Mouse (Mus musculus): ENCODE data around the gene Lpcat3. TPM values are rescaled to one million over a fixed set of nuclear protein-coding genes. Genes with fewer than 3 reads are reported as not detected.

Lpcat3 gene
- total RNA-seq, 1 experiment from 2014 or later = 26.5 TPM

- ATAC-seq (ENCODE audit: extremely low read depth, insufficient number of reproducible peaks, low FRiP score, poor library complexity, severe bottlenecking) = no peak
These were observed 65.8 kb downstream of the Lpcat3 start for GRCm38 (mm10) chr6:124728621-124729020.

GRCm38 (mm10) chr6:124729850-124730705 is 67.3 kb downstream of the Lpcat3 start:
- peak; percentile 56 for ATAC-seq (ENCODE audit: extremely low read depth, insufficient number of reproducible peaks, low FRiP score, poor library complexity, severe bottlenecking)

- no peak for ATAC-seq (ENCODE audit: extremely low read depth, insufficient number of reproducible peaks, low FRiP score, poor library complexity, severe bottlenecking)
These were observed 68.2 kb downstream of the Lpcat3 start for GRCm38 (mm10) chr6:124731038-124731437.

DNA sequence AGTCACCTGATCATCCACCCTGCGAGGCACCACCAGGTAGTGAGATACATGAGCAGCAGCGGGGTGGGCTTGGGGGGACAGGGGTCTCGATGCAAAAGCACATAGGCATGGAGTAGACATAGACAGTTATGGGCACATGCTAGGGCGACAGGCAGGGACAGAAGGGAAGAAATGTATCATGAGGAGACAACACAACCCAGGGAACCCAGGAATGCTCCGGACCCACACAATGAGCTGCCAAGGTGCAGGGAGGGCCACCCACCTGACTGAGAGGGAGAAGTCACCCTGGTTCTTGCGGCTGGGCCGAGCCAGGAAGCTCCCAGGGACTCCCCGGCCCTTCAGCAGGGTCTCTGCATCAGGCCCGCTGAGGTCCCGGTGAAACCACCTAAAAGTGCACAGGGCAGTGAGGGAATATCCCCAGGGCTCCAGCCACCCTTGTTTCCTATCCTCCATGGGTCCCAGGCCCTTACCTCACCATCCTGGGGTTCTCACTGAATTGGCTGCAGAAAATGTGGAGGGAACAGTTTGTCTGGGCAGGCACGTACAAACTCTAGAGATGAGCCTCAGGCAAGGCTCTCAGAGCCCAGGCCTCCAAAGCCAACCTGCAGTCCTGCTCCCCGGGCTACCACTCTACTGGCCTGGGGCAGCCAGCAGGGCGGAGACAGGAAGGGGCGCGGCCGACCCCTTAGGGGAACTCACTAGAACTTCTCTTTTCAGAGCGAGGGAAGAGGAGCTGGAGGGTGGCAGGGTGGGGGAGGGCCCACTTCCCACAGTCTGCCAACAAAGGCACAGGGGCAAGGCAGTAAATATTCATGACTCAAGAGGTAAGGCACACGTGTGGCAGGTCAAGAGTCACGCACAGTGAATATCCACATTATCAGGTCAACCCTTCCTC is 69.9 kb downstream of the Lpcat3 start:
- peak; percentile 84 for ATAC-seq (ENCODE audit: extremely low read depth, insufficient number of reproducible peaks, low FRiP score, poor library complexity, severe bottlenecking)

GRCm38 (mm10) chr6:124734417-124734816 is 71.6 kb downstream of the Lpcat3 start:
- no peak for ATAC-seq (ENCODE audit: extremely low read depth, insufficient number of reproducible peaks, low FRiP score, poor library complexity, severe bottlenecking)

DNA sequence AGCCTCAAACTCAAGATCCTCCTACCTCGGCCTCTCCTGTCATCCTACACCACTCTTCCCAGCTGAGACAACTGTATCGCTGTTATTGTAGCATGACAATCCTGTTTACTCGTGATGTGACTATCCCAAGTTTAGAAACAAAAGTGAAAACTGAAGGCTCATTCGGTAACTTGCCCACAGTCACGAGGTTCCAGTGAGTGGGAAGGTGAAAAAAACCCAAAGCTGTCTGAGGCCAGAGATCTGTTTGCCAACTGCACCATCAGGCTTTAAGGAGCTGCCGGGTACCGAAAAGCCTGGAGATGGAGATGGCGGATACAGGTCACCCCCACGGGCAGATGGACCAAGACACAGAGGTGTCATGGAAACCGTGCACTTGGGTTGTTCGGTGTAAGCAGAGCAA is 74.2 kb downstream of the Lpcat3 start:
- ATAC-seq (ENCODE audit: extremely low read depth, insufficient number of reproducible peaks, low FRiP score, poor library complexity, severe bottlenecking) = no peak

GRCm38 (mm10) chr6:124738511-124739023 is 75.7 kb downstream of the Lpcat3 start, which contains the start of gene Ptpn6:
Gene Ptpn6, minus strand, starts transcription at chr6:124738714.
- ATAC-seq (ENCODE audit: extremely low read depth, insufficient number of reproducible peaks, low FRiP score, poor library complexity, severe bottlenecking) = peak; percentile 2; the same call in 1 of the 2 replicates

DNA sequence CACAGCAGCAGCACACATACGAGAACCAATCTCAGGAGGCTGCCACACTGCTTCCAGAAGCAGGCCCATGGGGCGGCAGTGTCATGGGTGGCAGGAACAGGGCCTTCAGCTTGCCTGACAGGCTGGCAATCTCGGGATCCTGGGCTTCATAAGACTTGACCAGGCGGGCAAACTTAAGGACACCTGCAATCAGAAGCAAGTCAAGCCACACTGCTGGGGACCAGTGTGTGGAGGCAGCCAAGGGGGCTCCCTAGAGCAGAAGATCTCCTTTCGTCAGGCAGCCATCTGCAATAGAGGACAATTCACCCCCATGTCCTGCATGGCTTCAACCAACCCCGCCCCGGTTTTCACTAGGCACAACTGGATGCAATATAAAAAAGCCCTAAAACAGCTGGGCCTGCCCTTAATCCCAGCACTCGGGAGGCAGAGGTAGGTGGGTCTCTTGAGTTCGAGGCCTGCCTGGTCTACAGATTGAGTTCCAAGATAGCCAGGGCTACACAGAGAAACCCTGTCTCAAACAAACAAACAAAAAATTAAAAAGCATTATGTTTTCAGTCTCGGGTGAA is 76.5 kb downstream of the Lpcat3 start:
- no peak for ATAC-seq (ENCODE audit: extremely low read depth, insufficient number of reproducible peaks, low FRiP score, poor library complexity, severe bottlenecking)

DNA sequence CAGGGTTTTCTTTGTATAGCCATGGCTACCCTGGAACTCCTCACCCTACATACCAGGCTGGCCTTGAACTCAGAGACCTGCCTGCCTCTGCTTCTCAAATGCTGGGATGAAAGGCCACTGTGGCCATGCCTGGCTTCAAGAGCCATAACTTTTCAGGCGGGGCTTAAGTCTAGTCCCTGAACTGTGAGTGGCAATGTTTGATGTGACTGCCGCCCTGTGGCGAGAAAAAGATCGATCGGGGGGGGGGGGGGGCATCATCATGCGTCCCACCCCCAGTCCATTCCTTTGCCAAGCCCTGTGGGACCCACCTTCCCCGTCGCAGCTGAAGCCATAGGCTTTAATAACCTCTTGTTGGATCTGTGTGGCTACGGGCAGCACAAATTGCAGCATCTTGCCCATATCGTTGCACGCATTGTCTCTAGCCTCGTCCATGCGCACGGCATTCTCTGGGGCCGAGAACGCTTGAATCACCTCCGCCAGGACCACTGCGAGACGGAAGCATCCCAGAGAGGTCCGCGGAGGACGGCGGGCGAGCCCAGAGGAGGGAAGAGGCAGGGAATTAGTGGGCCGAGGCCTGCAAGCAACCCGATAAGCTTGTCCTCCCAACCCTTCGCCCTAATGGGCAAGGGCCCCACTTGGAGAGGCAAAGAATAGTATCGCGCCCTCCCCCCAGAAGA is 77.5 kb downstream of the Lpcat3 start:
- peak; percentile 46 for ATAC-seq (ENCODE audit: extremely low read depth, insufficient number of reproducible peaks, low FRiP score, poor library complexity, severe bottlenecking)

DNA sequence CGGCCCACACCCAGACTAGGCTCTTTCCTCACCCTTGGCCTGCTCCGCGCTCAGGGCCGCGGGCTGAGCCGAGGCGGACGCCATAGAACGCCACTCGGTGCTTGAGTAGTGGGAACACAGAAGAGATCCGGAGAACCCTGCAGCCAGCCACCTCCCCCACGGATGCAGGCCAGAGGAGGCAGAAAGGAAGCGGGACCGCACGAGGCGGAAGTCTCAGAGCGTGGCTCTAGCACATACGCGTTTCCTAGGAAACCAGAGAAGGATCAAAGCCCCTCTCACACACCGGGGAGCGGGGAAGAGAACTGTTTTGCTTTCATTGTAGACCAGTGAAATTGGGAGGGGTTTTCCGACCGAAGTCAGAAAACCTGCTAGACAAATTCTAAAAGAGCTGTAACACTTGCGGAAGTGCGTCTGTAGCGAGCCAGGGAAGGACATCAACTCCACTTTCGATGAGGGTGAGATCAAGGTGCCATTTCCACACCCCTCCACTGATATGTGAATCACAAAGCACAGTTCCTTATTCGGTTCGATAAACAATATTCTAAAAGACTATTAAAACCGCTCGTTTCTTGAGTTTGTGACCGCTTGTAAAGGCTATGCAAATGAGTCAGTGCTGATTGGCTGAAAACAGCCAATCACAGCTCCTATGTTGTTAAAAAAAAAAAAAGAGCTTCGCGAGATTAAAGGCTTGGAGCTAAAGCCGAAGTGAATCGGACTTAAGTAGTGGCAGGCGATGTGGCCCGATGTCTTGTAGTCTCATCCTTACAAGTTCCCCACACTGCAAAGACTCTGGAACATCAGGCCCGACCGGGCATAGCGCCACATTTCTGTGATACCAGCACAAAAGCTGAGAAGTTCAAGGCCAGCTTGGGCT is 78.3 kb downstream of the Lpcat3 start, which contains the start of gene Grcc10:
TSS of gene Grcc10 (minus strand) at position 487 of the 874 bp plus-strand sequence.
- ATAC-seq (ENCODE audit: extremely low read depth, insufficient number of reproducible peaks, low FRiP score, poor library complexity, severe bottlenecking) = peak; percentile 60

DNA sequence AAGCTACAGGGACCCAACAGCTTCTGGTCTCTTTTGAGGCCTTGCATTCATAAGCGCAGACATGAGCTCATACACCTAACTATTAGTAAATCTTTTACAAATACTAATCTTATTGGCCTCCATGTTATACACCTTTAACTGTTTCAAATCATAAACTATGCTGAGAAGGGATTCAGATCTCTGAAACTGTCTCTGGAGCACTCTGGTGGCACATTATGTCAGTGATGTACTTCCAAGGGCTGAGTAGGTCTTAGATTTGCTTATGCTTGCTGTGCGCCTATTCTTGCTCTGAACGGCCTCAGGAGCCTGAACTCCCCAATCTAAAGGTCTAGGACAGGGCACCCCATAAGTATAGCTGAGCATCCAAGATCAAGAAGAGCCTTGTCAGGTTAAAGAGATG is 79.0 kb downstream of the Lpcat3 start:
- no peak for ATAC-seq (ENCODE audit: extremely low read depth, insufficient number of reproducible peaks, low FRiP score, poor library complexity, severe bottlenecking)

DNA sequence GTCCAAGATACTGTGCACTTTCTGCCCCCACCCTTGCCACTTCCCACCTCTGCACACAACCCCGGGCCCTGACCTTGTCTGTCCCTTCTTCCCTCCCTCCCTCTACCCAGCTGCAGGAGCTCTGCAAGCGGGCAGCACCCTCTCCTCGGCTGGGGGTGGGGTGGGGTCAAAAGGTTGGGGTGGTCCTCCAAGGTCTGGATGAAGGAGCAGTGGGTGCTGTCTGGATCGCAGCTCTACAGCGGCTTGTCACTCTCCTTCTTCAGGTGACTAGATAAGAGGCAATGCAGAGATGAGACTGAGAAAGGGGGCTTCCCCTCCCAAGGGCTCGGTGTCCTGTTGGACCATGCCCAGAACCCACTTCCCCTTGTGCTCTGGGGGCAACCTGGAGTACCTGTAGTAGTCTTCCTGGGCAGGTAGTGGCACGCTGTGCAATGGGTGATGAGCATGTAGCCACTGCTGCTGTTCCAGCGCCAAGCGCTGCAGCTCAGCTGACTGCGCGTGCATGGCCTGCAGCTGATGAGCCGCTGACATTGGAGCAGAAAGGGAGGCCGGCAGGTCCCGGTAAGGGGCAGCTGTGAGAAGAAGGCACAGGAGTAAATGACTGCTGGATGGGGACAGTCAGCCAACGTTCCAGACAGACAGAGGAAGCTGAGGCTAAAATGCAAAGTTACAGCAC is 80.2 kb downstream of the Lpcat3 start:
- ATAC-seq (ENCODE audit: extremely low read depth, insufficient number of reproducible peaks, low FRiP score, poor library complexity, severe bottlenecking) = no peak

- ATAC-seq (ENCODE audit: extremely low read depth, insufficient number of reproducible peaks, low FRiP score, poor library complexity, severe bottlenecking) = no peak
These were observed 80.8 kb downstream of the Lpcat3 start for GRCm38 (mm10) chr6:124743647-124744046.

DNA sequence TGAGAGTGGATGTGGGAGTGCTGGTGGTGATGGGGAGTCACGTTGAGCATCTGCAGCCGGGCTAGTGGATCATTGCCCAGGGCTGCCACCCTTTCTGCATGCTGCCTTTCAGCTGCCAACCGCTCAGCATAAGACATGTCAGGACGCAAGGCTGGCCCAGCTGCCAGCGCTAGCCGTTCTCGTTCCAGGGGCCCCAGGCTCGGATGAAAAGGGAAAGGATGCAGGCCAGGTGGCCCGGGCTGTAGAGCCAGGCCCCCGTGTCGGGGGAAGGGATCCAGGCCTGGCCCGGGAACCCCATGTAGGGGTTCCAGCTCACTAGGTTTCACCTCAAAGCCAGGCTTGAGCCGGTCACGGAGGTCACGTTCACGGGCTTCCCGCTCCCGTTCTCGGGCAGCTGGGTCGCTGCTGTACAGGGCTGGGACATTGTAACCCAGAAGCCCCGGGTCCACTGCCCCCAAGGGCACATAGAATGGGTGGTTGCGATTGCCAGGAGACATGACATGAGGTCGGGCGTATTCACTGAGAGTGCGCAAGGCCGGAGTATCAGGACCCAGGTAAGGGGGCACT is 82.0 kb downstream of the Lpcat3 start:
- ATAC-seq (ENCODE audit: extremely low read depth, insufficient number of reproducible peaks, low FRiP score, poor library complexity, severe bottlenecking) = no peak

GRCm38 (mm10) chr6:124745490-124746295 is 82.9 kb downstream of the Lpcat3 start:
- peak; percentile 64 for ATAC-seq (ENCODE audit: extremely low read depth, insufficient number of reproducible peaks, low FRiP score, poor library complexity, severe bottlenecking)

GRCm38 (mm10) chr6:124746296-124746605 is 83.4 kb downstream of the Lpcat3 start:
- ATAC-seq (ENCODE audit: extremely low read depth, insufficient number of reproducible peaks, low FRiP score, poor library complexity, severe bottlenecking) = no peak

Measured in neutrophil, adult 5-6 weeks (primary cell).